Mouse (Mus musculus): Measurements from ENCODE around the gene Foxr1. TPM values are rescaled to one million over a fixed set of nuclear protein-coding genes. Genes with fewer than 3 reads are reported as not detected.

Gene Foxr1
- polyA plus RNA-seq, 1 experiment from 2014 or later: not detected

- peak overlapping the region; percentile 98 for H3K27ac ChIP-seq
- DNase-seq (ENCODE audit: low spot score): peak; percentile 80
- H3K36me3 ChIP-seq (replicated peaks; ENCODE audit: control insufficient read depth, insufficient read depth): no peaks in the 10 kb centered on the region
Observed at GRCm38 (mm10) chr9:44478959-44479605, 38.1 kb upstream of the Foxr1 start.

GRCm38 (mm10) chr9:44478229-44478921 lies 37.4 kb upstream of the Foxr1 start:
- DNase-seq (ENCODE audit: low spot score) (peak; percentile 89), ATAC-seq (ENCODE audit: low FRiP score) (peak; percentile 66)
- no peaks in the 10 kb centered on the region for H3K27me3 ChIP-seq (ENCODE audit: control insufficient read depth, insufficient read depth, low read length)
- peak overlapping the region; percentile 98 for H3K27ac ChIP-seq
- no peaks in the 10 kb centered on the region for H3K9me3 ChIP-seq (ENCODE audit: control insufficient read depth, low read length)
- peak overlapping the region; percentile 78 for H3K4me2 ChIP-seq (replicated peaks)
- H3K4me3 ChIP-seq (replicated peaks; ENCODE audit: low read length): peak overlapping the region; percentile 56
- peaks cover 25% of the 10 kb centered on the region for H3K4me1 ChIP-seq (replicated peaks; ENCODE audit: control insufficient read depth, insufficient read depth, low read length)
- H3K36me3 ChIP-seq (replicated peaks; ENCODE audit: control insufficient read depth, insufficient read depth): no peaks in the 10 kb centered on the region
- H3K9ac ChIP-seq: peak overlapping the region; percentile 81
- 0% methylated on average over 23 of the region's 27 CpGs for WGBS

More at GRCm38 (mm10) chr9:44478959-44479605, 38.1 kb upstream of the Foxr1 start:
- H3K4me2 ChIP-seq (replicated peaks): peak overlapping the region; percentile 78
- H3K4me1 ChIP-seq (replicated peaks; ENCODE audit: control insufficient read depth, insufficient read depth, low read length): peaks cover 30% of the 10 kb centered on the region
- WGBS: under 1% methylated on average over 29 of the region's 29 CpGs
- no peaks in the 10 kb centered on the region for H3K27me3 ChIP-seq (ENCODE audit: control insufficient read depth, insufficient read depth, low read length)
- peak overlapping the region; percentile 56 for H3K4me3 ChIP-seq (replicated peaks; ENCODE audit: low read length)
- peak; percentile 59 for ATAC-seq (ENCODE audit: low FRiP score)
- H3K9ac ChIP-seq: peak overlapping the region; percentile 81
- H3K9me3 ChIP-seq (ENCODE audit: control insufficient read depth, low read length): no peaks in the 10 kb centered on the region

GRCm38 (mm10) chr9:44477339-44478228 lies 36.6 kb upstream of the Foxr1 start:
- no peaks in the 10 kb centered on the region for H3K9me3 ChIP-seq (ENCODE audit: control insufficient read depth, low read length)
- no peaks in the 10 kb centered on the region for H3K36me3 ChIP-seq (replicated peaks; ENCODE audit: control insufficient read depth, insufficient read depth)
- peak overlapping the region; percentile 56 for H3K4me3 ChIP-seq (replicated peaks; ENCODE audit: low read length)
- peak overlapping the region; percentile 81 for H3K9ac ChIP-seq
- DNase-seq (ENCODE audit: low spot score) (peak; percentile 83), ATAC-seq (ENCODE audit: low FRiP score) (no peak)
- no peaks in the 10 kb centered on the region for H3K27me3 ChIP-seq (ENCODE audit: control insufficient read depth, insufficient read depth, low read length)
- peak overlapping the region; percentile 78 for H3K4me2 ChIP-seq (replicated peaks)
- peaks cover 25% of the 10 kb centered on the region for H3K4me1 ChIP-seq (replicated peaks; ENCODE audit: control insufficient read depth, insufficient read depth, low read length)
- H3K27ac ChIP-seq: peak overlapping the region; percentile 98
- 6% methylated on average over 24 of the region's 24 CpGs for WGBS

- peaks cover 16% of the 10 kb centered on the region for H3K4me1 ChIP-seq (replicated peaks; ENCODE audit: control insufficient read depth, insufficient read depth, low read length)
- WGBS: 97% methylated on average over 3 of the region's 3 CpGs
- H3K27ac ChIP-seq: no peak overlapping the region
- H3K9me3 ChIP-seq (ENCODE audit: control insufficient read depth, low read length): no peaks in the 10 kb centered on the region
- H3K9ac ChIP-seq: no peak overlapping the region
- no peak overlapping the region for H3K4me2 ChIP-seq (replicated peaks)
- ATAC-seq (ENCODE audit: low FRiP score): no peak
- no peak for DNase-seq (ENCODE audit: low spot score)
- H3K27me3 ChIP-seq (ENCODE audit: control insufficient read depth, insufficient read depth, low read length): no peaks in the 10 kb centered on the region
- H3K4me3 ChIP-seq (replicated peaks; ENCODE audit: low read length): no peak overlapping the region
- H3K36me3 ChIP-seq (replicated peaks; ENCODE audit: control insufficient read depth, insufficient read depth): no peaks in the 10 kb centered on the region
Observed at GRCm38 (mm10) chr9:44475936-44476335, 35.0 kb upstream of the Foxr1 start.

GRCm38 (mm10) chr9:44474327-44474726 lies 33.4 kb upstream of the Foxr1 start:
- no peak for ATAC-seq (ENCODE audit: low FRiP score)
- peaks cover 10% of the 10 kb centered on the region for H3K4me1 ChIP-seq (replicated peaks; ENCODE audit: control insufficient read depth, insufficient read depth, low read length)

GRCm38 (mm10) chr9:44473184-44473583 lies 32.2 kb upstream of the Foxr1 start:
- ATAC-seq (ENCODE audit: low FRiP score): no peak
- no peak overlapping the region for H3K27ac ChIP-seq
- H3K4me1 ChIP-seq (replicated peaks; ENCODE audit: control insufficient read depth, insufficient read depth, low read length): peaks cover 13% of the 10 kb centered on the region
- no peaks in the 10 kb centered on the region for H3K36me3 ChIP-seq (replicated peaks; ENCODE audit: control insufficient read depth, insufficient read depth)
- 73% methylated on average over 3 of the region's 3 CpGs for WGBS
- H3K4me3 ChIP-seq (replicated peaks; ENCODE audit: low read length): no peak overlapping the region
- H3K9me3 ChIP-seq (ENCODE audit: control insufficient read depth, low read length): no peaks in the 10 kb centered on the region
- no peaks in the 10 kb centered on the region for H3K27me3 ChIP-seq (ENCODE audit: control insufficient read depth, insufficient read depth, low read length)
- no peak overlapping the region for H3K9ac ChIP-seq
- H3K4me2 ChIP-seq (replicated peaks): no peak overlapping the region
- no peak for DNase-seq (ENCODE audit: low spot score)

More at GRCm38 (mm10) chr9:44474327-44474726, 33.4 kb upstream of the Foxr1 start:
- H3K4me2 ChIP-seq (replicated peaks): no peak overlapping the region
- H3K27me3 ChIP-seq (ENCODE audit: control insufficient read depth, insufficient read depth, low read length): no peaks in the 10 kb centered on the region
- no peaks in the 10 kb centered on the region for H3K36me3 ChIP-seq (replicated peaks; ENCODE audit: control insufficient read depth, insufficient read depth)
- H3K9me3 ChIP-seq (ENCODE audit: control insufficient read depth, low read length): no peaks in the 10 kb centered on the region
- H3K27ac ChIP-seq: no peak overlapping the region
- no peak for DNase-seq (ENCODE audit: low spot score)
- no peak overlapping the region for H3K4me3 ChIP-seq (replicated peaks; ENCODE audit: low read length)
- 52% methylated on average over 1 of the region's 1 CpGs for whole genome bisulfite sequencing
- H3K9ac ChIP-seq: no peak overlapping the region

- Histone ChIP-seq H3K4me1 (replicated peaks; ENCODE audit: control insufficient read depth, insufficient read depth, low read length) (peaks cover 6% of the 10 kb centered on the region; the same call in 1 of the 2 replicates), H3K9ac (no peak overlapping the region), H3K36me3 (replicated peaks; ENCODE audit: control insufficient read depth, insufficient read depth) (no peaks in the 10 kb centered on the region), H3K4me2 (replicated peaks) (no peak overlapping the region), H3K27me3 (ENCODE audit: control insufficient read depth, insufficient read depth, low read length) (no peaks in the 10 kb centered on the region), H3K4me3 (replicated peaks; ENCODE audit: low read length) (no peak overlapping the region), H3K9me3 (ENCODE audit: control insufficient read depth, low read length) (no peaks in the 10 kb centered on the region), H3K27ac (no peak overlapping the region)
- no peak for ATAC-seq (ENCODE audit: low FRiP score)
- DNase-seq (ENCODE audit: low spot score): no peak
- WGBS: 48% methylated on average over 2 of the region's 2 CpGs
Observed at GRCm38 (mm10) chr9:44468800-44469199, 27.9 kb upstream of the Foxr1 start.

- Histone ChIP-seq H3K4me2 (replicated peaks) (no peak overlapping the region), H3K4me1 (replicated peaks; ENCODE audit: control insufficient read depth, insufficient read depth, low read length) (peaks cover 6% of the 10 kb centered on the region; the same call in 1 of the 2 replicates), H3K27ac (no peak overlapping the region), H3K9me3 (ENCODE audit: control insufficient read depth, low read length) (no peaks in the 10 kb centered on the region), H3K4me3 (replicated peaks; ENCODE audit: low read length) (no peak overlapping the region), H3K9ac (no peak overlapping the region), H3K27me3 (ENCODE audit: control insufficient read depth, insufficient read depth, low read length) (no peaks in the 10 kb centered on the region), H3K36me3 (replicated peaks; ENCODE audit: control insufficient read depth, insufficient read depth) (no peaks in the 10 kb centered on the region)
- DNase-seq (ENCODE audit: low spot score) (no peak), ATAC-seq (ENCODE audit: low FRiP score) (no peak)
- WGBS: 60% methylated on average over 7 of the region's 7 CpGs
Observed at GRCm38 (mm10) chr9:44468224-44468623, 27.3 kb upstream of the Foxr1 start.

- H3K36me3 ChIP-seq (replicated peaks; ENCODE audit: control insufficient read depth, insufficient read depth): no peaks in the 10 kb centered on the region
- no peak overlapping the region for H3K27ac ChIP-seq
- peaks cover 12% of the 10 kb centered on the region for H3K4me1 ChIP-seq (replicated peaks; ENCODE audit: control insufficient read depth, insufficient read depth, low read length)
- ATAC-seq (ENCODE audit: low FRiP score) (no peak), DNase-seq (ENCODE audit: low spot score) (no peak)
- 89% methylated on average over 5 of the region's 5 CpGs for WGBS
- H3K9me3 ChIP-seq (ENCODE audit: control insufficient read depth, low read length): no peaks in the 10 kb centered on the region
- no peak overlapping the region for H3K4me3 ChIP-seq (replicated peaks; ENCODE audit: low read length)
- H3K9ac ChIP-seq: no peak overlapping the region
- no peak overlapping the region for H3K4me2 ChIP-seq (replicated peaks)
- H3K27me3 ChIP-seq (ENCODE audit: control insufficient read depth, insufficient read depth, low read length): no peaks in the 10 kb centered on the region
Observed at GRCm38 (mm10) chr9:44461950-44462349, 21.0 kb upstream of the Foxr1 start.
